Mouse (Mus musculus): ENCODE measurements around the gene Efnb1.
"Not testable (repeated sequence)": the region's sequence is repeated elsewhere in the genome, so short reads cannot be mapped to it uniquely, and the experiment has no call there.

Gene Efnb1

GRCm38 (mm10) chrX:99135523-99136258 lies at the start of gene Efnb1:
Gene Efnb1 (plus strand): TSS chrX:99136130.
- peak; percentile 95 for DNase-seq (ENCODE audit: low spot score)

DNA sequence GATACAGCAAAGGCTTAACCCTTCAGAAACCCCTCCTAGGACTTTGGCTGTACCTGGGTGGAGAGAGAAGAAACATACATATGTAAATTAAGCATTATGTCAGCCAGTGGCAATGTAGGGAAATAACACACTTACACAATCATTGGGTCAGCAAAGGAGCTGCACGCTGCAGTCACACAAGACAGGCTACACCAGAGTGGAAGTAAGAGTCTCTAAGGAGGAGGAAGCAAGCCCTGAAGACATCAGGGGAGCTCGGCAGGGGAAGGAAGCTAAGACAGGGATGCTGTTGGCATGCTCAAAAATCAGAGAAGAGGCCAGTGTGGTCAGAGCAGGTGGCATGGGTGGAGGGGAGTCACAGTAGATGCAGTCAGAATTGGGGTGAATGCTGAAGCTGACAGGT lies 43.2 kb upstream of the Efnb1 start:
- DNase-seq (ENCODE audit: low spot score): no peak

DNA sequence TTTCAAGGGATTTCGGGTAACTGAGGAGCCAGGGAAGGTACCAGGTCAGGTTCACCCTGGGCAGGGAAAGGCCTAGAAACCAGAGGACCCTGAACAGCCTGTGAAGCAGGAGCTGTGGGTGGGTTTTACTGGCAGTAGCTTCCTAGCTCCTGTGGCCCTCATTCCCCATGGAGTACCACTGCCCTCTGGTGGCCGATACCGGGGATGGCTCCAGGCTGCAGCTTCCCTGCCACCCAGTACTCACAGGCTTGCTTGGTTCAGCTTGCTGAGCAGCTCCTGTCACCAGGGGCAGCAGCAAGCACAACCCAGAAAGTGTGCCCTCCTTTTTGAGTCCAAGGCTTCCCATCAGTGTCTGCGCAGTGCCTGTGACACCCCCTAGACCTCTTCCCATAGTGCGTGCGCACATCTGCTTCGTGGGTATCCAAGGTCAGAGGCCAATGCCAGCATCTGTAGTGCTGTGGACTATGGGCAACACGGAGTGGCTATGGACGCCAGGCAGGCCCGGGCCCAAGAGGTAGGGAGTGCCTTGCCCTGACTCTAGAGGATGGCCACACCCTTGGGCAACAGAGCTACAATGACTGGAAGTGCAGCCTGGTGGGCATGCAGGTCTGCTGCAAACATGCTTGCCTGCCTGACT lies 24.7 kb upstream of the Efnb1 start:
- DNase-seq (ENCODE audit: low spot score): not testable (repeated sequence)

- DNase-seq (ENCODE audit: low spot score): no peak
Observed at GRCm38 (mm10) chrX:99119510-99119909, 16.4 kb upstream of the Efnb1 start.

DNA sequence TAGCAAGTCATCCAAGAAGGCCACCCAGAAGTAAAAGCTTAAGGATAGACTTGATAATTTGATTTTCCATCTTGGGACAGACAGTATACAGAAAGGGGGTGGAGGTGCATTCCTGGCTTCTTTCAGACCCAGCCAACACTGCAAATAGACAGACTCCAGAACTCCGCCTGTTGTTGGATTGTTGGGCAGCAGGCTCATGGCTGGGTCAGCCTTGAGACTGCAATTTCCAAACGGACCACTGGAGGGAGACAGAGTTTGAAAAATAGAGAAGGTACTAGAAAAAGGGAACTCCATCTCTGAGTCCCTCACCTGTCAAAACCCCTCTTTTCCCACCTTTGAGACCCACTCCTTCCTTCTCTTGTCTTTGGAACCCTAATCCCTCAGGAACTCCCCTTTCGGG lies 5.9 kb upstream of the Efnb1 start:
- peak; percentile 67 for DNase-seq (ENCODE audit: low spot score)

- no peak for DNase-seq (ENCODE audit: low spot score)
Observed at GRCm38 (mm10) chrX:99132573-99132972, 3.4 kb upstream of the Efnb1 start.

- DNase-seq (ENCODE audit: low spot score): peak; percentile 89
Observed at GRCm38 (mm10) chrX:99134891-99135290, 1.0 kb upstream of the Efnb1 start.

DNA sequence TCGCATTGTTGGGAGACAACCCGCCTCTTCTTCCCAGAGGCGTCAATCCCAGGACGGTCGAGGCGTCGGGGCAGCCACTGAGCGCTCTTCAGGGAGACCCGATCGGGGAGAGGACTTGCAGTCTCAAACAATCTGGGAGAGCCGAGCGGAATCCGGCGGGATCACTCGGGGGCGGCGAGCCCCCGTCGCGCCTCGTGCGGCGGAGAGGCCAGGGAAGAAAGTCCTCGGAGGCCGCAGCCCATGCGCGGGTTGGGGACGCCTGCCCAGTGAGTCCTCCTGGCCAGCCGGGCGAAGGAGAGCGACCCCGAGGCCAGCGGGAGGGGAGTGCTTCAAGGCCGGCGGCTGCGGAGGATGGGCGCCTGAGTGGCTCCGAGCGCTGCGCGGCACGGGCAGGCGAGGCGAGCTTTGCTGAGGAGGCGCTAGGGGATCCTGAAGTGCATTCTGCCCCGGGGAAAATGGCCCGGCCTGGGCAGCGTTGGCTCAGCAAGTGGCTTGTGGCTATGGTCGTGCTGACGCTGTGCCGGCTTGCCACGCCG lies 569 bp downstream of the Efnb1 start:
- no peak for DNase-seq (ENCODE audit: low spot score)

DNA sequence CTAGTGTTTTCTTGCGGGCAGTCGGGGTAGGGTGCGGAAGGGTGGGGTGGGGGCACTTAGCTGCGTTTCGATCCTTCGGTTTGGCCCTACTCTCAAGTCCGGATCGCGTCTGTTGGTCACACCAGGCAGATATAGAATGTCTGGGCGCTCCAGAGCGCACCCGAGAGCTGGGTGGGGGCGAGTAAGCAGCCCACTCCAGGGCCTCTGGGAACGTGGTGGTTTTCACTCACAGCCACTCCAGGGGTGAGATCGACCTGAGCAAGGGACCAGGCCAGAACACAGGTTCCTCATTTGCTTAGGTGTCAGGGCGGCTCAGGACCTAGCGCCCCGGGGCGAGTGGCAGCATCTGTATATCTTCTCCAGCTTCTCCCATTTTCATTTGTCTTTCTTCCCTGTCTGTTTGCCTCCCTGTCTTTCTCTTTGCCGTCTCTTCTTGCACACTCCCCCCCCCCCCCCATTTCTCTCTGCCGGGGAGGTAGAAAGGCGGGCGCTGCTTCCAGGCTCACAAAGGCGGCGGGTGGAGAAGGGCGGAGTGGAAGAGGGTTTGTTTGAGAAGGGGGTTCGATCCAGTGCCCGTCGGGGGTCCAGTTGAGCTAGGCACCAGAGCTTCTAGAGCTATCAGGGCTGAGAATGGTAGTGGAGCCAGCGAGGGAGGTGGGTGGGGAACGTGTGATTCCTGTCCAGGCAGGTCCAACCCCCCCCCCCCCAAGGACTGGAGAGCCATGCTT lies 1.4 kb downstream of the Efnb1 start:
- DNase-seq (ENCODE audit: low spot score): no peak

DNA sequence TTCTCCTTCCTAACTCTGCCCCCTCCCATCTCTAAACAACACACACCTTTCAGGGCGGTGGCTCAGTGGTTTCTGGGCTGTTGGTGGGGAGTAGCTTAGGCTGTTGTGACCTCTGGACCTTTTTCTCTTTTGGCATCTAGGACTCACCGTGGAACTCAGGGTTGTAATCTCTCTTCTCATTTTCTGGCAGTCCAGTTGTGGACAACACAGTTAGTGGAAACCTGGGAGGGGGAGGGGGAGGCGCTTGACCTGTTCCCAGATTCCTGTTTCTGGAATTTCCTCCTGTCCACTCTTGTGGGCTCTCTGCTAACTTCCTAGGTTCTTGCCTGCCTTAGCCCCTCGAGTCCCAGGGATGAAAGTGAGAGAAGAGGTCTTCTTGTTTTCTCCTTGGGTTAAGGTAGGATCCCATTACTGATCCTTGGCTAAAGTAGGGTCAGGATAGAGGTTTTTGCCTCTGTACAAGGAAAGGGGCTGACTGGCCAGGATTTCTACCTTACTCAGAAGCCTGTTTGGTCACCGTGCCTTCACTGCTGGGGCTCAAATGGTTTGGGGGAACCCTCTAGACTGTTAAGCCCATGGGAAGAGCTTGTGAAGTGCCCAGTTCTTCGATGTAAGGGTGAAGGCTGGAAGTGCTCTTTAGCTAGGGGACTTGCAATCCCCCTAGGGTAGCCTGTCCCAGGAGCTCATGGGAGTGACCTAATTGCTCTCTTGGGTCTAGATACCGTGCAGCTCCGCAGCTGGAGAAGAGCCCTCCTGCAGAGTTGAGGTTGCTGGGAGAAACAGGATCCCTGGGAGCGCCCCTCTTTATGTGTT lies 2.2 kb downstream of the Efnb1 start:
- DNase-seq (ENCODE audit: low spot score): no peak

DNA sequence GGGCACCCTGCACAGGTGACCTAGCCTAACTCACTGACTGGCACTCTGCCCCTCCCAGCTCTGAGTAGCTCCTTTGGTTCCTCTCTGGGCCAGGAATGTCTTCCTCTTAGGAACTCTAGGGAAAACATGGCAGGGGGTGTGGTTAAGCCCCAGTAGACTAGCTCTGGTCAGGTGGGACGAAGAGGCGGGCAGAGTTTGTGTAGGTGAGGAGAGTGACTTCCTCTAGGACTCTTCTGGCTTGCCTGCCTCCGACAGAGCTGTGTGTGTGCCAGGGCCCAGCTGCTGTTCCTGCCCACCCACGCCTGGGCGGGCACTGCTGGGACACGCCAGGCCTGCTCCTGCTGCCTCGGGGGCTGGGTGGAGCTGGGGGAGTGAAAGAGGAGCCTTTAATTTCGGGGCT lies 5.1 kb downstream of the Efnb1 start:
- DNase-seq (ENCODE audit: low spot score): peak; percentile 84

- no peak for DNase-seq (ENCODE audit: low spot score)
Observed at GRCm38 (mm10) chrX:99141900-99142299, 6.0 kb downstream of the Efnb1 start.

GRCm38 (mm10) chrX:99145561-99145960 lies 9.6 kb downstream of the Efnb1 start:
- DNase-seq (ENCODE audit: low spot score): no peak

- no peak for DNase-seq (ENCODE audit: low spot score)
Observed at GRCm38 (mm10) chrX:99148061-99148905, 12.4 kb downstream of the Efnb1 start.

GRCm38 (mm10) chrX:99149047-99149446 lies 13.1 kb downstream of the Efnb1 start:
- DNase-seq (ENCODE audit: low spot score): no peak

DNA sequence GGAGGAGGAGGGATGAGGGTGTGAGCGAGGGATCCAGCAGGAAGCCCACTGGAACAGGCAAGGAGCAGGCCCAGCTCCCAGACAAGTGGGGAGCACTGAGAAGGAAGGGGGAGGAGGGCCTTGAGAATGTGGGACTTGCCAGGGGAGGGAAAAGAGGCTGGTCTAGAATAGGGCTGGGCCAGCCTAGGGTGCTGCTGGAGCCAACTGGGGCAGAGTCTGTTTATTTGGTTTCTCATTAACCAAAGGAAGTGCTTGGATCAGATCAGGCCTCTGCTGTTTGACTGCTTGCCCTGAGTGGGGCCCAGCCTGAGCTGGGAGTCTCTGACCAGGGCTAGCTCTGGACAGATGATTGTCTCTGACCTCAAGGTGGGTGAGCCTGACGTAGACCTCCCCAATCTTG lies 14.0 kb downstream of the Efnb1 start:
- DNase-seq (ENCODE audit: low spot score): peak; percentile 83

GRCm38 (mm10) chrX:99150712-99151111 lies 14.8 kb downstream of the Efnb1 start:
- no peak for DNase-seq (ENCODE audit: low spot score)

DNA sequence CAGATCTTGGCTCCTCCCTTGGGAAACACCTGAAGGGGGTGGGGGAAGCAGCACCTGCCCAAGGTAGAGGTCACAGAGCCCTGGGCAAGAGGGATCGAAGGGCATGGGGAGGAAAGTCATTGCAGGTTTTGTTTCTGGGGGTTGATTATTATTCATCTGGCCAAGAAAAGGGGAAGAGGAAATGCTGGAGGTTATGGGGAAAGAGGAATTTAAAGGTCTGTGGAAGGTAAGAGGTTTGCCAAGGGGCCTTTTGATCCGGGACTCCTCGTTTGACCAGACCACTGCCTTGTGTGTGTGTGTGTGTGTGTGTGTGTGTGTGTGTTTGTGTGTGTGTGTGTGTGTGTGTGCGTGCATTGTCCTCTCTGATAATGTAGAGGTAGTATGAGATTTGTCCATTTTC lies 15.5 kb downstream of the Efnb1 start:
- DNase-seq (ENCODE audit: low spot score): no peak

DNA sequence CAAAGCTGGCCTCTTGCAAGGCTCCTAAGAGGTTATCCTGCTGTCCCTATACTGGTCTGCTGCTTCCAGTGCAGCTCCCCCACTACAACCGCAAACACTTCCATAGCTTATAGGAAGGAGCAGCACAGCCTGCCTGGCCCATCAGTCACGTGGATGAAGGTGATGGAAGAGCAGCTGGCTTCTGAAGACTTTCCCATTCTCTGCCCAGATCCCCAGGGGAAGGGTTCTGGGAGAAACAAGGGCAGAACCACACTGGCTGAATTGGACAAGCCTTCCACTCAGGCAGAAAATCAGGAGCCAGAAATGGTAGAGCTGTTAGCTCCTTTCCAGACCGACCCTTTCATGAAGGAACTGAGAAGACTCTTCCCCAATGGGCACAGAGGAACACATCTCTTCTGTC lies 16.2 kb downstream of the Efnb1 start:
- DNase-seq (ENCODE audit: low spot score): no peak

GRCm38 (mm10) chrX:99152566-99153265 lies 16.8 kb downstream of the Efnb1 start:
- DNase-seq (ENCODE audit: low spot score): no peak
